Mouse (Mus musculus): Measurements from ENCODE around the gene Krt33b.

Gene Krt33b

GRCm38 (mm10) chr11:100029768-100030167 is at the start of gene Krt33b:
Gene Krt33b (minus strand): TSS chr11:100029868.
- TF ChIP-seq GATA4 (IDR thresholded peaks at IDR 0.05; ENCODE audit: insufficient replicate concordance, low read length), result no peak

GRCm38 (mm10) chr11:100073873-100074272 is 44.2 kb upstream of the Krt33b start:
- no peak for TF ChIP-seq GATA4 (IDR thresholded peaks at IDR 0.05; ENCODE audit: insufficient replicate concordance, low read length)

GRCm38 (mm10) chr11:100067293-100068036 is 37.8 kb upstream of the Krt33b start:
- TF ChIP-seq GATA4 (IDR thresholded peaks at IDR 0.05; ENCODE audit: insufficient replicate concordance, low read length), result no peak

GRCm38 (mm10) chr11:100066236-100067010 is 36.8 kb upstream of the Krt33b start:
- no peak for TF ChIP-seq GATA4 (IDR thresholded peaks at IDR 0.05; ENCODE audit: insufficient replicate concordance, low read length)

- no peak for TF ChIP-seq GATA4 (IDR thresholded peaks at IDR 0.05; ENCODE audit: insufficient replicate concordance, low read length)
These were observed 29.2 kb upstream of the Krt33b start for GRCm38 (mm10) chr11:100058875-100059274.

- no peak for TF ChIP-seq GATA4 (IDR thresholded peaks at IDR 0.05; ENCODE audit: insufficient replicate concordance, low read length)
These were observed 26.3 kb upstream of the Krt33b start for GRCm38 (mm10) chr11:100055686-100056655.

- TF ChIP-seq GATA4 (IDR thresholded peaks at IDR 0.05; ENCODE audit: insufficient replicate concordance, low read length), result no peak
These were observed 20.8 kb upstream of the Krt33b start, which contains the start of gene Krt31 for GRCm38 (mm10) chr11:100050451-100050850. Gene Krt31 (minus strand): TSS chr11:100050551.

- no peak for TF ChIP-seq GATA4 (IDR thresholded peaks at IDR 0.05; ENCODE audit: insufficient replicate concordance, low read length)
These were observed 17.5 kb upstream of the Krt33b start for GRCm38 (mm10) chr11:100047193-100047592.

GRCm38 (mm10) chr11:100046303-100046866 is 16.7 kb upstream of the Krt33b start:
- no peak for TF ChIP-seq GATA4 (IDR thresholded peaks at IDR 0.05; ENCODE audit: insufficient replicate concordance, low read length)

GRCm38 (mm10) chr11:100041454-100041853 is 11.8 kb upstream of the Krt33b start, which contains the start of gene Krt34:
Gene Krt34 (minus strand): TSS chr11:100041554.
- TF ChIP-seq GATA4 (IDR thresholded peaks at IDR 0.05; ENCODE audit: insufficient replicate concordance, low read length), result no peak

- no peak for TF ChIP-seq GATA4 (IDR thresholded peaks at IDR 0.05; ENCODE audit: insufficient replicate concordance, low read length)
These were observed 8.2 kb downstream of the Krt33b start for GRCm38 (mm10) chr11:100021438-100021837.

GRCm38 (mm10) chr11:100019466-100019865 is 10.2 kb downstream of the Krt33b start:
- TF ChIP-seq GATA4 (IDR thresholded peaks at IDR 0.05; ENCODE audit: insufficient replicate concordance, low read length), result no peak

- TF ChIP-seq GATA4 (IDR thresholded peaks at IDR 0.05; ENCODE audit: insufficient replicate concordance, low read length), result no peak
These were observed 13.6 kb downstream of the Krt33b start, which contains the start of gene Krt33a for GRCm38 (mm10) chr11:100016112-100016511. Gene Krt33a (minus strand): TSS chr11:100016212.

GRCm38 (mm10) chr11:100013691-100014171 is 15.9 kb downstream of the Krt33b start:
- TF ChIP-seq GATA4 (IDR thresholded peaks at IDR 0.05; ENCODE audit: insufficient replicate concordance, low read length), result no peak

Data from liver, adult (tissue).